Mouse (Mus musculus): ENCODE measurements at regions not wholly inside any gene's neighbourhood (a gene's known extent, or its start where the extent isn't known, plus 50 kb on each side); places are given as distances from the start of the nearest gene placed in this dataset.

DNA sequence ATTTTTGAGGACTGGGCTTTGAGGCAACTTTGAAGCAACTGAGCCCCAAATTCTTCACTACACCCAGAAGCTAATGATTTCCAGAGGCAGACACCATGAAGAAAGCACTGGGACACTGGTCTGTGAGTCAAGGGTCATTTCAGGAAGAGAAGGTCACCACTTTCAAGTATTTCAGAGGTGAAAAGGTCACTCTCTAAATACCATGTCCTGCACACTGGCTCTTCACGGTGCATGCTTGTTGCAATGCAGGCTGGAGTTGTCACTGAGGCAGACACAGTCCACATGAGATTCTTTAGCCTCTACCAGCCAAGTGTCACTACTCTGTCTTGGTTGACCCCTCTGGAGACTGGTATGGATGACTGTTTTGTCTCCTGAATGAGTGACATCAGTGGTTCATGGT, 320.7 kb upstream of the Npvf start:
- no peak for DNase-seq

DNA sequence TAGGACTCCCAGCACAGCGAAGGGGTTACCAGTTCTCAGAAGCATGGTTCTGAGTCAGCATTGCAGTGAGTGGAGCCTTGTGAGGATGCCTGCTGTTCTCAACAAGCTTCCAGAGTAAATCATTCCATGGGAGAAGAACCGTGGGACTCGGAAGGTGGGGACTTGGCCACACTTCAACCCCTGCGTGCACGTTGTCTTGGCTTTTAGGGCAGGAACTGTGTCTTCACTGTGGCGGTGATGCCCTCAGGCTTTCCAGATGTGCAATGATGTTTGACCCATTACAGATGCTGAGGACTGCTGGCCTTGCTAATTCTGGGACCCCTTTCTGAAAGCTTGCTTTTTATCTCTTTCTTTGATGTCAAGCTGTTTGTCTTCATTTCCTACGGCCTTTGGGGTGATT, 322.7 kb upstream of the Npvf start:
- DNase-seq = no peak

DNA sequence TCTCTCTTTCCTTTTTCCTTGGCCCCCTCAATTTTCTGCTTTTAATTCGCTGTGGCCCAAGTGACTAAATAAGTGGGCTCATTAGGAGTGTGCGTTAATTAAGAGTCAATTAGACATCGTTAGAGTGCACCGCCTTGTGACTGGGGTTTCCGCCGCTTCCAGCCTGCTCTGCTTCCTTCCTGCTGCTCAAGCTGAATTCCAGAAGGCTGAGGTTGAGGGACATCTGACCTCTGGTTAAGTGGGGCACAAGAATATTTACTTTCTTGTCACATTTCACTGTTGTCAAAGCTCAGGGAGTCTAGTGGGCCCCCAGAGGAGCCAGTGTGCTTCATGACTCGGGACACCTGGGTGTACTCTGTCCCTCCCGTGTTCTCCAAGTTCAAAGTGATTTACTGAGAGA, 323.1 kb upstream of the Npvf start:
- DNase-seq = no peak

DNA sequence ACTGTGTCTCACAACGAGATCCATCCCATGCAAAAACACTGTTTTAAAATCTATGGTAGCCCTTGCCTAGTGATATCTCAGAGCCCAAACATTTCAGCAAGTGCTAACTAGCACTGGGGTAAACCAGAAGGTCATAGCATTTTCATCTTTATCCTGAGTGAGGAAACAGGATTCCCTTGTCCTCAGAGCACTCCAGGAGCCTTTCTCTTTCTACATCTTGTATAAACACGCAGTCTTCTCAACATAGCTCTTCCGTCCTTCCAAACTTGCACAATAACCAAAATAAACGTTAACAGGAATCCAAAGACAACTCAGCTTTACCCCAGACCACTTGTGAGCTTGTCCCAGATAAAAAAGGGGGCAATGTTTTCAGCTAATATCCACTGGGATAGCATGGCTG, 323.8 kb upstream of the Npvf start:
- no peak for DNase-seq

DNA sequence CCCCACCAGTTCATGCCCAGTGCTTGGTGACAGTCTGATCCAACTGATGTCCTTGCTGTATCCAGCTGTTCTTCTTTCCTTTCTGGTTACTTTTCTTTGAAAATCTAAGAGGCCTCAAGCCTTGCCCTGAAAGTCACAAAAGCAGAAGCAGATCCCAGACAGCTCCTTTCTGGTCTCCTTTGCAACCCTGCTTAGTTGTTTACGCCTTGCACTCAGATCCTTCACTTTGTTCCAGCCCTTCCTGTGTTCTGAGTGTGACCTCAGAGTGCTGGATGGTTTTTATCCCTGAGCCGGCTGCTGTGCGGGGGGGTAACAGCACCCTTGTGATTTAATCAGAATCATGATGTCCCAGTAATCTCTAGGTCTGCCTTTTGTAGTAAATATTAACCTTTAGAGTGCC, 324.3 kb upstream of the Npvf start:
- no peak for DNase-seq

DNA sequence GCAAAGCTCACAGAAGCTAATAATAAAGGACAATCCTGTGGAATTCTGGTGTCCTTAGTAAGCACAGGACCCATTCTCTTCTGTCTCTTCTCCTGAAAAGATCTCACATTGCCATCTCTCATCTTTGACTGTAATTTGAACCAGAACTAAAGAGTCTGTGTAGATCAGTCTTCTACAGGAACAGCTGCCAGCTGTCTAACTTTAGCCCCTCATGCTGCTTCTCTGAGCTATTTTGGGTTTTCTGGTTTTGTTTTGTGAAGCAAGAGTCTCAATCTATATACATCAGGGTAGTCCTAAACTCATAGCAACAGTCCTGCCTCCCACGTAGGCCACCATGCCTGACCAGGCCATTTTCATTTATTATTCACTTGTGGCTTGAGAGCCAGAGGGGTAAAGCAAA, 325.5 kb upstream of the Npvf start:
- no peak for DNase-seq

DNA sequence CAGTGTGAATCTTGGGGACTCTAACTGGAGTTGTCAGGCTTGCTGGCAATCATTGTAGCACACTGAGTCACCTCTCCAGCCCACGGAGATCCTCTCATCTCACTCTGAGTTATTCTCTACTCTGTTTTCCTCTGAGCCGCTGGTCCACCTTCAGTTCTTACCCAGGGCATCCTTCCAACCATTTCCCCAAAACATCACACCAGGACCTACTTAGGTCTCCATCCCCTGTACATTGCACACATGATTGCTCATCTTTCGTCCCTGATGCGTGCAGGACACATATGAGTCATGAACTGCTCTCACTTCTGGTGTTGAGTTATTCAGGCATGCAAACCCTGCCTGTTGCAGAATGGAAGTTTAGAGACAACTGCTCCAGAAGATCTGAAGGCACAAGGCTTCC, 326.1 kb upstream of the Npvf start:
- DNase-seq = no peak

DNA sequence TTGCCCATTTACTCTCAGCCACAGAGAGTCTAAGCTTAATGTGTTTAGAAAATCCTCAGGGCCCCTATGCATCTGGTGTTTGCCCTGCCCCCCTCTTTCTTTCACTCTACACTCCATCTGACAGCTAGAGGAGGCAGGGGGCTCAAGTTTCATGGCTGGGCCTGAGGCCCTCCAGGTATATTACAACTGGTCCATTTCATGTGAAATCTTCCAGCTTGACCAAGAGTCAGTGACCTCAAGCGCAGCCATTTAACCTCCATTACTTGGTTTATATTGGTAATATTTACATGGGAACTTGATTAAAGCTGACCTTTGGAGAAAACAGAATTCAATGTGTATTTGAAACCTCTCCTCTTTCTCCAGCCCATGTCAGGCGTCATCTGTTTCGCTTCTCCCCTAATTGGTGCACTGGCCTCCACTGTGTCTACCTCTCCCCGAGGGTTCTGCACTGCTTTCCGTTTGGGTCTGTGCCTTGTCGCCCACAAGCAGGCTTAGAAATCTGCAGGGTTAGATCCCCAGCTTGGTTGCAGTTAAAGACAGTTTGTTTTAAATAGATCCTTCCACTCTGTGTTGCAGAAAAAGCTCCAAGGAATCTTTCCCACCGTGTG, 327.6 kb upstream of the Npvf start:
- no peak for DNase-seq

DNA sequence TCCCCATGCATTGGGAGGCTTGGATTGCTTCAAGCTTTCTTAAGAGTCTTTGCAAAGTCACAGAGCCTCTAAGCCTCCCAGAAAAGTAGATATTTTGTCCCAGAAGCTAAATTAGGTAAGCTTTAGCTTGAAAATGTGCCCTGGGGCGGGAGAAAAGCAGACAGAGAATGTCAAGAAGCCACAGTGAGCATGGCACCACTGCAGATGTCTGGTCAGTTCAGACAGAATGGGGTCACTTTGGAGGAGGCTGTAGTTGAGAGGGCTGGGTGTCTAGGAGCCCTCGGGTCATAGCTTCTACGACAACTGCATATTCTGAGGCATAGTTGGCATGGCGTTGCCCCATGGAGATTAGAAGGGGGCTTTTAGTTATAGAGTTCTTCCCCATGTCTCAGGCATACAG, 328.6 kb upstream of the Npvf start:
- DNase-seq = no peak

DNA sequence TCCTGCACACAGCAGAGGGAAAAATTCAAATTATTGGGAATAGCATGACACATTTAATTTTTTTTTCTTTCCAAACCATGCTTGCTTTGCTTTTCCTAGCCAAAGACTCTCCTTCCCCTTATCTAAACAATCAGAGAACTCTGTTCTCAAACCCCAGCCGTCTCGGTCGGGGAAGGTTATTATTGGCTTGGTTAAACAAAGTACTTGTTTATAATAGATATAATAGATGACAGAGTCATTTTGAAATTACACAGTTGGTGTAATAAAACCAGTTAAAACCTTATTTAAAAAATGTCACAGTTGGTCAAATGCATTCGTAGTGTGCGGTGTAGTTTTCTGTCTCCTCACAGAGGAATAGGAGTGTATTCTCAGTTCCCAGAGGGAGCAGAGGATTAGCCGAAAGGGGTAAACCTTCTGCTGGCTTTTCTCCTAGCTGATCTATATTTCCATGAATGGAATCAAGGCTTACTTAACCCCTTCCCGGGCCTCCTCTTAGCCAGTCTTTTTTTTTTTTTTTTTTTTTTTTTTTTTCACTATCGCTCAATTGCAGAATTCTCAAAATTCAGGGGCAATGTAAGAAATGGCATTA, 329.4 kb upstream of the Npvf start:
- DNase-seq = no peak

DNA sequence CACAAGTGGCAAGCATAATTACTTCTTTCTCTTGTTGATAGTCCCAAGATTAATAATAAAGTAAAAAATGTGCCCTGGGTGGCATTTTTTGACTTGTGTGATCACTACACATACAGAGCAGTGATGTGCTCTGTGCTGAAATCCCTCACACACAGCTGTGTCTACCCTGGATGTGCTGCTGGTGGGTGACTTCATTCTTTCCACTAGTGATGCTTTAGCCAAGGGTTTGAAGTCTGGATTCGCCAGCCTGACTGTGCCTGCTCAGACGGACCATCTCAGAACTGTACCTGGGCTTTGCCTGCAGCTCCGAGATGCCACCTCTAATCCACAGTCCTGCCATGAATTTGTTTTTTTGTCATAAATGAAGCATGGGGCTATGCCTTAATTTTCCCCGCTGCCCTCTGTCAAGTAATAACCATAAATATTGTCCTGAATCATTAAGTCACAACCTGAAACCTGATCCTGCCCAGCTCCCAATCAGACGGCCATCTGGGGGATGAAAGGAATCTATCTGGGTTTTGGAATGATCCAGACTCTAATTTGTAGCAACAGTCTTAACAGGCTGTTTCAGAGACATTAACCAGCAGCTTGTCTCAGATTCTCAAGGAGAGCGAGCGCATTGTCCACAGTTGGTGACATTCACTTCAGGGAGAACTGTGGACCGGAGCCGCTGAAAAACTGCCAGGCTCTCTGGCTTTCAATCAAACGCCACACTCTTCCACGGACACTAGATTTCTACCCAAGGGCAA, 330.1 kb upstream of the Npvf start:
- DNase-seq = no peak

DNA sequence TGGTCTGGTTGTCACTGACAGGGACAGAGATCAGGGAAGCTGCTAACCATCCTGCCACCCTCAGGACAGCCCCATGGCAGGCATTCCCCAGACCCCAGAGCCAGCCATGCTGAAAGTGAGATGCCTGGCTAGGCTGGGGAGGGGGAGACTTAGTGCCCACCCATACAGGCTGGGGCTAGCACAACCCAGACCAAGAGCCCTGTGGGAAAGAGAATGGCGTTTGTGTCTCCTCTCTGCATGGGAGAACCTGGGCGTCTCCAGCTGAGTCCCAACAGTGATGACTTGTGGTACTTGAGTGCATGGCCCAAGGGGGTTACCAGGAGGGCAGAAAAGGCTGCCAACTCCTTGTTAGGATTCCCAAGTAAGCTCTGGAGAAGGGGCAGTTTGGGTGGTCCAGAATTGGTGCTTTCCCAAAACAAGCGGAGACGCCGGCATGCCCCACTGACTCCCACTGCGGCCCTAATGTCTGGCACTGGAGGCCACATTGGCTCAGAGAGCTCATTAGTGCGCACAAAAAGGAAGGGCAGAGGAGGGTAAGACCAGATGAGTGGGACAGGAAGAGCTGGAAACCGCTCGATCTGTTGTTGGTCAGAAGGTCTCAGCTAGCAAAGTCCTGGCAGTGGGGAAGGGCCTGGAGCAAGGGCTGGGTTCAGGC, 332.2 kb upstream of the Npvf start:
- DNase-seq = no peak

DNA sequence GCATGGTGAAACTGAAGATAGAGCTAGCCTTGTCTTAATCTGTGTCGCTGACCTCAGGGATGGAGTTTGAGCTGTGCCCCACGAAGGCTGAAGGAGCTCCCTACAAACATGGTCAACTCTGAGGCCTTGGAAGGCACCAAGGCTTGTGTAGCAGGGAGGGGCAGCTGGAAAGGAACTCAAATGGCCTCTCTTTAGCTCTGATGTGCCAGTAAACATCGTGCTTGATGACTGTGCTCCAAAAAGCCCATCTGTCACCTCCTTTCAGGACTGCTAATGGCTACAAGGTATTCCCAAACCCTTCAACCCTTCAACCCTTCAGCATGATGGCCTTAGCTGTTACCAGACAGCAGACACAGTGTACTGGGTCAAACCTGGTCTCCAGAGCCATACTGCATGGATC, 334.3 kb upstream of the Npvf start:
- DNase-seq = no peak

DNA sequence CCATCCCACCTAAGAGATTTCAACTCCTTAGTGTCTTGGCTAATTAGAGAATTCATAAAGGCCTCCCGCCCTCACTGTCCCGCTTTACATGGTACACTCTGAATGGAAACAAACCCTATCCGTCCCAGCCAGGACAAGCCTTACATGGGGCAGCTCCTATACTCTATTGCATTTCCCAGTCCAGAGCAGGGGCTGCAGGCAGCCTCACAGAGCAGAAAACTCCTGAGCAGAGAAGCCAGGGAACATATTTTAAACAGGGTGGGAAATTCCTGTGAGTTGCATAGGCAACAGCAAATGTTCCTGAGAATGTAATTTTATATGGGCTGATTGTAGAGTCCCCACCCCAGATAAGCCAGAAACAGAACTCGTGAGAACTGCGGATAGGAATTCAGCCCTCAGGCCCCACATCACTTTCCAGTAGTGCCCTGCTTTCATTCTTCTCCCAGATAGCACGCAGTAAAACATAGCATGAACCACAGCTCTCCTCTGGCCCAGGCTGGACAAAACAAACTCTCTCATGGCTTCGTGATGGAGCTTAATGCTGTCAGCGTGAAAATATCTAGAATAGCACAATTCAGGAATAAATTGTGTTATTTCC, 337.4 kb upstream of the Npvf start:
- no peak for DNase-seq

DNA sequence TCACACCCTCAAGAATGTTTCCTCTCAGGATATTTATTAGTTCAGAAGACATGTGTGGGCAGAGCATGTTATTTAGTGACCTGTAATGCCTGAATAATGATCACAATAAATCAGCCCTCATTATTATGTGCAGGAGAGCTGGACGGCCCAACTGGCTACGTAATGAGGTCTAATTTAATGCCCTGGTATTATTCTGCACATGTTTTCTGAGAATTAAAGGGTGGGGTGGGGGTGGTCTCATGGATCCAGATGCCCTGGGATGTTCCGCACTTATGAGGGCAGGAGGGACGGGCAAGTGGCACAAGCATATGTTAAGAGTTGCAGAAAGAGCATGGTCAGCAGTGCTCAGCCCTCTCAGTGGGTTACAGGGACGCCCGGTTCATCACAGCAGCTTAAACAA, 339.7 kb upstream of the Npvf start:
- no peak for DNase-seq

DNA sequence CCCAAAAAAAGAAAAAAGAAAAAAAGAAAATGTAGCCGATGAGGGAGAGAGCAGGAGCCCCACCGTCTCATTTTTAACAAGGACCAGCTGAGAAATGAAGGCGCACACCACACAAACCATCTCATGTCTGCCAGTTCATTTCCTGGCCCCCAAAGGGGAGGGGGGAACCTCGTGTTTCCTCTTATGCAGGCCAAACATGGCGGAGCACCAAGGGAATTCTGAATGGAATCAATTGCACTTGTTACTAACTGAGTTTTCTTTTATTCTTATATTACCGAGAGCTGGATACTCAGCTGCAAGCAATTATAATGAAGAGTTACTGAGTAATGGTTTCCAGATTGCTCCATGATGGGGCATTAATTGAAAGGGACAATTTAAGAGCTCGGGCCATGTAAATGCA, 348.5 kb upstream of the Npvf start:
- no peak for DNase-seq

DNA sequence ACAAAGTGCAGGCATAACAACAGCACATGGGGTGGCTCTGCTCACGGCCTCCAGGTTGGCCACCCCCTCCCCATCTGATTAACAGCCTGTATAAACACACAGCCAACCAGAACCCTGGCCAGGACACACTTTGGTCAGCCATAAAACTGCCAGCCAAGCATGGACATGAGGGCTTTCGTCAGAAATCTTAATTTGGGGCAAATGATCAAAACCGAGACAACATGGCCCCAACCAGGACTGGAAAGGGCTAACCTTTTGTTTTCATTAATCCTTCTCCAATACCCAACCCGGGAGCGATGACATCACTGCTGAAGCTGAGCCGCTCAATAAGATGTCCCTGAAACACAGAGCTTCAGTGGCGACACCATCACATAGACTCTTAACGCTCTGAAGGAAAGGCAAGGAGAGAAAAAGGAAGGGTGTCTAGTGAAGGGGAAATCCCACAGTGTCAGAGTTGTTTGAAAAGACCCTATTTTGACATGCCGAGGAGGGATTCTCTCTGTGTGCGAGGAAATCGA, 351.9 kb upstream of the Npvf start:
- DNase-seq = no peak

DNA sequence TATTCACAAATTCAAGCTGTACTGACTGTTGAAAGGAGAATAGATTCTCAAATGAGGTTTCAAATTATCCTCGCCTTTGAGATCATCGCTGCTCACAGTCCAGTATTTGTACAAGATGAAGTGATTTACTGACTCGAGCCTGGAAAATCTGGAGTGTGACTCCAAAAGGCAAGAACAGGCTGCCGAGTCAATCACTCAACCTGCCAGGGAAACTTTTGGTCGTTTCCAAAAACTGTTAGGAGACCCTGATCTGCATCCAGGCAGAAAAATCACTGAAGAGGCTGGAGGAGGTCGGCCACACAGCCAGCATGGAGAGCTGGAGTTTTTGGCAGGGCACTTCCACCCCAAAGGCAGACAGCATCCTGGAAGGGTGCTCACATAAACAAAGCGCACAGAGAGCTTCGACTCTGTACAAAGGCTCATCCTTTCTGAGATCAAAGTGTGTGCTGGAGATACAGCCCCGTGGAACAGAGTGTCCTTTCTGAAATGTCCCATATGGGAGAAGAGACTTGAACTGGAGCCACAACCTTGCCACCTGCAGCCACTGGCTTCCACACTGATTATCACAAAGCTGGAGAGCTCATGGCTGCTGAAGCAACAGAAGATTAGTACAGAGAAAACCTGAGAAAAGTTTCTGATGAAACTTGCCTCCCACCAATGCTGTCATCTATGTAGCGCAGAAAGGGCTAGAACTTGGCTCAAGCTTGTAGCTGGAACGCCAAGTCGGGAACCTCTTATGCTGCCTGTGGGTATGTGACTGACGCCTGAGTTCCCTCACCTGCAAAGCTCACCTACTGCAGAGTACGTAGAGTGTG, 355.5 kb upstream of the Npvf start:
- DNase-seq = no peak

DNA sequence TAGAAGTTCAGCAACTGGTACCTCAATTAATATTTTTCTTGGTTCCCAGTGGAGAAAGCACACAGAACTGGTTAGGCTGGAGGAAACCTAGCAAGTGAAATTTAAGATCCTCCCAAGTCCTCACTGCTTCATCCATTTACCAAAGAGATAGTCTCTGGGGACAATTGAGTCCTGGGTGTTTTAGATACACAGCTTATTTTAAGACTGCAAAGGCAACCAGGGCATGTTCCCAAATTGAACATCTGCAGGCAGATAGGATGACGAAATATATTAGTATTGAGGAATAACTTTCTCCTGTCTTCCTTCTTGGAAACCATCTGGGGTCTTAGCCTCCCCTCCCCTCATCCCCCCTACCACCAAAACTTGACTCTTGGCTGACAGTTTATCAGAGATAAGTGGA, 356.3 kb upstream of the Npvf start:
- no peak for DNase-seq

DNA sequence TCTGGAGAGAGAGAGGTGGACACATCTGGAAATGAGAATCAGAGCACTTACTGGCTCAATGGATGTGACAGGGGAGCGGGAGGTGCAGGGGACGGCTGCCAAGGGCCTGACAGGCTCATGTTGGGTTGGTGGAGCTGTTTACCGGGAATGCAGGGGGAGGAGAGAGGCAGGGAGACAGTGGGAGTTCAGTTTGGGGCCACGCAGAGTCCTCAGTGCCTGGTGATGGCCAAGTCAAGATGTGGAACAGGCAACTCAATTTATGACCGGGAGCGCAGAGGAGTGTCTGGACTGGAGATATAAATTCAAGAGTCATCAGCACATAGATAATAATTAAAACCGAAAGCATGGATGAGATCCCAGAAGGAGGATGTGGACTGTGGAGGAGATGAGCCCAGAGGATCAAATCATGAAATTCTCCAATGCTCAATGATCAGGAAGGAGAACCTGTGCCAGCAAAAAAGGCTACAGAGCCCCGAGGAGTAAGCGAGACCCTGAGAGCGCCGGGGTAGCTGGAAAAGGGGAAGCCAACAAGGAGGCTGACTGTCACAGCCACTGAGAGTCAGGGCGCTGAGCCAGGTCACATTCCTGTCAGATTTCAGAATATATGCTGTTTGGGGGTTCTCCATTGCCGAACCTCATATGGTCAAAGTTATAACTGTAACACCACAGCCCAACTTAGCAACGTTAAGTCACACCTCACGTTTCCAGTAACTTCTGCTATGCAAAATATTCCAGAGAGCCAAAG, 358.0 kb upstream of the Npvf start:
- DNase-seq = no peak

DNA sequence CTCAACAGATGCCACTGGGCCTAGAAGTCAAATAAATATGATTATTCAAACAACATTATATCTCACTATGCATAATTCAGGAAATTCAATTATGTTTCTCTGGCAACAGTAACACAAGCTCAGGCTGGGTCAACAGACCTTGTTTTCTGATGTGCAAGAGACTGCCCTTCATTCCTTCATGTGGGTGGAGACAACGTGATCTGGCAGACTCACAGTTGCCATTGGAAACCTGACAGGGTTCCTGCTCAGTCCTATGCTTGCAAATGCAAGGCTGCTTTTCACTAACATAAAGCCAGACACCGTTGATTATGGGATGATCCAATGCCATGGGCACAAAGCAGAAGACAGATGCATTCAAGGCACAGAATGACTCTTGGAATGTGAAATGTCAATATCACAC, 361.5 kb upstream of the Npvf start:
- no peak for DNase-seq

Measured in thymus, postnatal 14 days (tissue).